In genomic region chr14:55527940-55528339, GRCm38 (mm10) we compare ENCODE assay signal across 8 mouse cellular contexts. TPM values are rescaled to one million over a fixed set of nuclear protein-coding genes. Genes with fewer than 3 reads are reported as not detected.
DNase-seq lines count a peak whose midpoint lies in the region; ATAC-seq and TF ChIP-seq lines count a peak whose summit lies in the region.
"Had no signal": no experiment of that assay in that cellular context is flagged by ENCODE, and none has a peak within 500 bp of the region (broad histone marks: within the 10 kb centered on the region; RNA-seq: fewer than 3 reads in every experiment).

No protein-coding gene starts in this region.

- H3K9ac ChIP-seq in kidney, embryonic 14.5 days (ENCODE audit: low read depth, low read length), result no peak overlapping the region
- H3K9ac ChIP-seq in ES-E14 (ENCODE audit: insufficient read depth, low read depth, low read length, poor library complexity, severe bottlenecking), result no peak overlapping the region

- ATAC-seq in kidney, embryonic 14.5 days (ENCODE audit: low FRiP score, low TSS enrichment), result no peak
- no peak for ATAC-seq in megakaryocyte-erythroid progenitor cell, adult 5-6 weeks (replicated peaks; ENCODE audit: low FRiP score, low TSS enrichment, poor library complexity, severe bottlenecking)

- in situ Hi-C loops in ES-E14 (cut with MboI; ENCODE audit: low sequenced_read_pairs in 2 of 2, unreplicated experiment in 2 of 2), result no loop called here

- 27% methylated on average over 3 of the region's 3 CpGs for WGBS in kidney, embryonic 14.5 days

- no peak overlapping the region for H3K4me2 ChIP-seq in kidney, embryonic 14.5 days (replicated peaks; ENCODE audit: low read depth, low read length)

- DNase-seq in kidney, adult 18-20 months, result peak; percentile 49
- peak; percentile 56 for DNase-seq in ES-E14 (ENCODE audit: low read depth, low spot score)
- peak; percentile 64 for DNase-seq in embryo, embryonic 10 days (ENCODE audit: low spot score)
- peak; percentile 51 for DNase-seq in lung, postnatal 10 days
- DNase-seq in ovary, postnatal 14 days (ENCODE audit: low spot score), result no peak

- no peak overlapping the region for H3K4me3 ChIP-seq in kidney, embryonic 14.5 days (ENCODE audit: low read length)
- H3K4me3 ChIP-seq in ES-E14 (ENCODE audit: insufficient read depth in 1 of 2, low read depth in 1 of 2, low read length in 2 of 2, poor library complexity in 1 of 2, severe bottlenecking in 1 of 2), result no peak overlapping the region

- H3K36me3 ChIP-seq in kidney, embryonic 14.5 days (ENCODE audit: control insufficient read depth, insufficient read depth, low read length), result no peaks in the 10 kb centered on the region
- H3K36me3 ChIP-seq in ES-E14 (ENCODE audit: control insufficient read depth, insufficient read depth, low read length, poor library complexity, severe bottlenecking), result no peaks in the 10 kb centered on the region

- H3K4me1 ChIP-seq in kidney, embryonic 14.5 days (ENCODE audit: control insufficient read depth, insufficient read depth, low read length), result no peaks in the 10 kb centered on the region
- H3K4me1 ChIP-seq in ES-E14 (ENCODE audit: control insufficient read depth in 2 of 2, insufficient read depth in 2 of 2, low read length in 2 of 2, poor library complexity in 1 of 2), result no peaks in the 10 kb centered on the region

- no peaks in the 10 kb centered on the region; the same call in 1 of the 2 replicates for H3K27me3 ChIP-seq in kidney, embryonic 14.5 days (ENCODE audit: control insufficient read depth, insufficient read depth, low read length)

- no peaks in the 10 kb centered on the region for H3K9me3 ChIP-seq in kidney, embryonic 14.5 days (ENCODE audit: control insufficient read depth, low read length)
- H3K9me3 ChIP-seq in ES-E14 (ENCODE audit: control insufficient read depth, insufficient read depth, low read depth, low read length), result no peaks in the 10 kb centered on the region

- no peak overlapping the region for H3K27ac ChIP-seq in kidney, embryonic 14.5 days (ENCODE audit: low read depth, low read length)
- H3K27ac ChIP-seq in ES-E14 (ENCODE audit: insufficient read depth, low read depth, low read length, poor library complexity, severe bottlenecking), result no peak overlapping the region
- H3K27ac ChIP-seq: macrophage had no signal

TF ChIP-seq in ES-E14, 5 proteins besides CTCF, POLR2A, EP300 and RAD21:
- TF ChIP-seq CHD2 (IDR thresholded peaks at IDR 0.05; ENCODE audit: low read depth, low read length) (no peak), ZC3H11A (IDR thresholded peaks at IDR 0.05; ENCODE audit: borderline replicate concordance, low read depth, low read length) (no peak), MAFK (IDR thresholded peaks at IDR 0.05; ENCODE audit: insufficient read depth, low read depth, low read length) (no peak), ZNF384 (IDR thresholded peaks at IDR 0.05; ENCODE audit: low read depth, low read length) (no peak), HCFC1 (IDR thresholded peaks at IDR 0.05; ENCODE audit: borderline replicate concordance, insufficient read depth, low read length) (no peak)

RNA-seq across cellular contexts. Expression of gene Nrl, which starts 3.2 kb away (rescaled TPM):
- polyA plus RNA-seq in kidney, embryonic 14.5 days (2014; fragmentation: Nextera tagmentation; extraction: Ambion mirVana), result not detected in 2 replicates
- total RNA-seq in ES-E14 (2012; rRNA removed), result not detected in 2 replicates
- not detected in 2 replicates for total RNA-seq in megakaryocyte-erythroid progenitor cell, adult 5-6 weeks (2014; fragmentation: Nextera tagmentation)
- not detected in 2 replicates for total RNA-seq in megakaryocyte-erythroid progenitor cell, adult 5-6 weeks (2017)
- polyA plus RNA-seq: macrophage had no signal

RNA-seq across cellular contexts. Expression of gene Pck2, which starts 12.1 kb away (rescaled TPM):
- polyA plus RNA-seq in kidney, embryonic 14.5 days (2014; fragmentation: Nextera tagmentation; extraction: Ambion mirVana), result 25.0 and 37.1 TPM in 2 replicates
- 28.5 and 108 TPM in 2 replicates for total RNA-seq in ES-E14 (2012; rRNA removed)
- 66.0 and 88.0 TPM in 2 replicates for total RNA-seq in megakaryocyte-erythroid progenitor cell, adult 5-6 weeks (2014; fragmentation: Nextera tagmentation)
- 48.7 and 55.6 TPM in 2 replicates for total RNA-seq in megakaryocyte-erythroid progenitor cell, adult 5-6 weeks (2017)

RNA-seq across cellular contexts. Expression of gene Cpne6, which starts 17.7 kb away (rescaled TPM):
- 0.18 TPM in 1 of 2 replicates, not detected in the other for polyA plus RNA-seq in kidney, embryonic 14.5 days (2014; fragmentation: Nextera tagmentation; extraction: Ambion mirVana)
- total RNA-seq in ES-E14 (2012; rRNA removed), result 0.21 TPM in 1 of 2 replicates, not detected in the other
- total RNA-seq in megakaryocyte-erythroid progenitor cell, adult 5-6 weeks (2014; fragmentation: Nextera tagmentation), result not detected in 2 replicates
- not detected in 2 replicates for total RNA-seq in megakaryocyte-erythroid progenitor cell, adult 5-6 weeks (2017)
- polyA plus RNA-seq: macrophage had no signal

RNA-seq across cellular contexts. Expression of gene Dcaf11, which starts 31.9 kb away (rescaled TPM):
- polyA plus RNA-seq in kidney, embryonic 14.5 days (2014; fragmentation: Nextera tagmentation; extraction: Ambion mirVana), result 62.9 and 90.2 TPM in 2 replicates
- total RNA-seq in ES-E14 (2012; rRNA removed), result 17.5 and 28.8 TPM in 2 replicates
- 41.6 and 45.9 TPM in 2 replicates for total RNA-seq in megakaryocyte-erythroid progenitor cell, adult 5-6 weeks (2014; fragmentation: Nextera tagmentation)
- 48.3 and 115 TPM in 2 replicates for total RNA-seq in megakaryocyte-erythroid progenitor cell, adult 5-6 weeks (2017)

RNA-seq across cellular contexts. Expression of gene A730061H03Rik, which starts 32.3 kb away (rescaled TPM):
- 0.66 and 1.5 TPM in 2 replicates for polyA plus RNA-seq in kidney, embryonic 14.5 days (2014; fragmentation: Nextera tagmentation; extraction: Ambion mirVana)
- total RNA-seq in ES-E14 (2012; rRNA removed), result not detected in 2 replicates
- total RNA-seq in megakaryocyte-erythroid progenitor cell, adult 5-6 weeks (2014; fragmentation: Nextera tagmentation), result 2.7 TPM in 1 of 2 replicates, not detected in the other
- total RNA-seq in megakaryocyte-erythroid progenitor cell, adult 5-6 weeks (2017), result 14.8 TPM in 1 of 2 replicates, not detected in the other
- polyA plus RNA-seq: macrophage had no signal
